Mouse (Mus musculus) kidney, postnatal 0 days (tissue): ENCODE results near the gene Eif6. TPM values are rescaled to one million over a fixed set of nuclear protein-coding genes. Genes with fewer than 3 reads are reported as not detected.

Source experiments
- ATAC-seq: fragments of 200-750 bp; cut with Nextera tagmentation; replicated peaks from 2 replicates; pipeline ENCODE4 v1.8.0; 2017; ENCODE audit warnings: low read depth, moderate number of reproducible peaks, moderate TSS enrichment, moderate library complexity; ENCODE audit not compliant: low FRiP score
- DNase-seq: peaks from one replicate; pipeline ENCODE4 v3.0.0-alpha.2; 2016; ENCODE audit warnings: low spot score
- H3K27ac ChIP-seq: fragments of 300-500 bp; sonication (generic); 2 replicates; pipeline ENCODE4 v1.5.1; 2014; ENCODE audit warnings: mild to moderate bottlenecking
- H3K27me3 ChIP-seq: fragments of 300-500 bp; sonication (generic); 2 replicates; pipeline ENCODE4 v1.6.1; 2014; ENCODE audit warnings: low read length, mixed read lengths; ENCODE audit not compliant: insufficient read depth
- H3K36me3 ChIP-seq: fragments of 300-500 bp; sonication (generic); 2 replicates; pipeline ENCODE4 v1.6.1; 2014; ENCODE audit warnings: low read length, mixed read lengths; ENCODE audit not compliant: insufficient read depth
- H3K4me1 ChIP-seq: fragments of 300-500 bp; sonication (generic); replicated peaks from 2 replicates; pipeline ENCODE4 v1.6.1; 2014; ENCODE audit warnings: antibody characterized with exemption, low read length, mixed read lengths; ENCODE audit not compliant: insufficient read depth
- H3K4me2 ChIP-seq: fragments of 300-500 bp; sonication (generic); 2 replicates; pipeline ENCODE4 v1.6.1; 2014; ENCODE audit warnings: mild to moderate bottlenecking, low read length, moderate library complexity, mixed read lengths
- H3K4me3 ChIP-seq: fragments of 300-500 bp; sonication (generic); replicated peaks from 2 replicates; pipeline ENCODE4 v1.5.1; 2014; ENCODE audit warnings: low read depth, low read length
- H3K9ac ChIP-seq: fragments of 300-500 bp; sonication (generic); 2 replicates; pipeline ENCODE4 v1.6.1; 2014; ENCODE audit warnings: low read depth, low read length
- H3K9me3 ChIP-seq: fragments of 300-500 bp; sonication (generic); replicated peaks from 2 replicates; pipeline ENCODE4 v1.6.1; 2016; ENCODE audit warnings: low read length, inconsistent platforms, mixed read lengths
- CTCF ChIP-seq: IDR thresholded peaks from 2 replicates; pipeline ENCODE4 v1.5.1; 2016; ENCODE audit warnings: antibody characterized with exemption, low read depth, mild to moderate bottlenecking, moderate library complexity
- WGBS: fragments of 180-500 bp; shearing (Covaris S2); extraction: QIAGEN DNeasy Blood & Tissue Kit; methylation state at CpG from one replicate; pipeline ENCODE4 v1.1.7; 2014; 5-methylcytosine and 5-hydroxymethylcytosine counted together
- polyA plus RNA-seq: library from polyadenylated mRNA; unstranded; fragments of >200 nt; fragmentation: Nextera tagmentation; extraction: Ambion mirVana; gene quantifications from 2 replicates; pipeline ENCODE4 v1.2.1, GENCODE M21; 2015

The Eif6 gene
- polyA plus RNA-seq, 1 experiment from 2014 or later, result 207 TPM

GRCm38 (mm10) chr2:155786905-155787304 is 39.8 kb downstream of the Eif6 start:
- Histone ChIP-seq H3K27ac (no peak overlapping the region), H3K4me2 (no peak overlapping the region), H3K36me3 (no peaks in the 10 kb centered on the region), H3K27me3 (no peaks in the 10 kb centered on the region), H3K9ac (no peak overlapping the region), H3K9me3 (no peaks in the 10 kb centered on the region), H3K4me1 (no peaks in the 10 kb centered on the region), H3K4me3 (no peak overlapping the region)
- 69% methylated on average over 5 of the region's 5 CpGs for WGBS
- no peak for DNase-seq
- no peak for ATAC-seq
- no peak for TF ChIP-seq CTCF

GRCm38 (mm10) chr2:155784534-155784933 is 42.2 kb downstream of the Eif6 start:
- TF ChIP-seq CTCF, result no peak
- Histone ChIP-seq H3K4me2 (no peak overlapping the region), H3K9me3 (no peaks in the 10 kb centered on the region), H3K9ac (no peak overlapping the region), H3K4me1 (no peaks in the 10 kb centered on the region), H3K27ac (no peak overlapping the region), H3K4me3 (no peak overlapping the region), H3K27me3 (no peaks in the 10 kb centered on the region), H3K36me3 (no peaks in the 10 kb centered on the region)
- DNase-seq (no peak), ATAC-seq (no peak)
- 80% methylated on average over 6 of the region's 6 CpGs for WGBS

DNA sequence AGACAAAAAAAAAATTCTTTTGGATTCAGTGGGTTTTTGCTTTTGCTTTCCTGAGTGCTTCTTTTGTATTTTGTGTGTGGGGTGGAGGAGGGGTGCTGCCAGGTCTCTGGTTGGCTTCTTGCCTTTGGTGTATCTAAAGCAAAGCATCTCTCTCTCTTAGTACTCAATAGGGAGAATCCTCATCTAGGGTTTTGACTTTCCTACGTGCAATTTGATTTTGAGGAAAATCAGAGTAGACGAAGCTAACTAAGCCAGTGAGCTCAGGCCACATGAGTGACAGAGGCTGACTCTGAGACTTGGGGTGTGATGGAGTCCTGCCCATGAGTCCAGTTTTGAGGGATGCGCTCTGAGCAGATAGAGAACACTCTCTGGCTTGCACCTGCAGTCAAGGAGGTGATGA is 47.2 kb downstream of the Eif6 start:
- Histone ChIP-seq H3K9ac (no peak overlapping the region), H3K4me3 (no peak overlapping the region), H3K27ac (no peak overlapping the region), H3K27me3 (peaks cover 5% of the 10 kb centered on the region), H3K4me1 (0 out of 2 replicates have a peak, but pooled peaks cover 4% of the 10 kb centered on the region), H3K9me3 (no peaks in the 10 kb centered on the region), H3K4me2 (no peak overlapping the region), H3K36me3 (no peaks in the 10 kb centered on the region)
- DNase-seq (no peak), ATAC-seq (no peak)
- no peak for TF ChIP-seq CTCF
- WGBS, result 82% methylated on average over 3 of the region's 3 CpGs

- H3K36me3 ChIP-seq, result no peaks in the 10 kb centered on the region
- H3K27ac ChIP-seq, result no peak overlapping the region
- no peak overlapping the region for H3K4me2 ChIP-seq
- ATAC-seq (no peak), DNase-seq (no peak)
- no peak overlapping the region for H3K4me3 ChIP-seq
- H3K9ac ChIP-seq, result no peak overlapping the region
- no peak for TF ChIP-seq CTCF
- H3K27me3 ChIP-seq, result peaks cover 9% of the 10 kb centered on the region
- 32% methylated on average over 7 of the region's 7 CpGs for WGBS
- 0 out of 2 replicates have a peak, but pooled peaks cover 4% of the 10 kb centered on the region for H3K4me1 ChIP-seq
- no peaks in the 10 kb centered on the region for H3K9me3 ChIP-seq
These were observed 47.7 kb downstream of the Eif6 start for GRCm38 (mm10) chr2:155779066-155779465.

DNA sequence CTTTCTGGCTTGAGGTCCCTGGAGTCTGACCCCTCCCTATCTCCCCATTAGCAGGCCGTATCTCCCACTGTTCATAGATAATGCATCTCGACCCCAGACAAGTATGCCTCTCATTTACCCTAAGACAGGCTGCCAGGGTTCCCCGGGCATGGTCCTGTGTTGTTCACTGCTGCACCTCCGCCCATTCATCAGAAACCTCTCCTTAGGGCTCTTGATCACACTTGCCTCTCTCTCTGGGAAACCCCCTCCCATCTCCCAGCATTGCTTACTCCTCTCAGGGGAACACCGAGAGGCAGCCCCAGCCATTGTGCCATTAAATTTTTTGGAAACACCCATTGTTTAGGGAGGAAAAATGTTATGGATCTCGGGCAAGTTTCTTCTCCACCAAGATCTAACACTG is 48.7 kb downstream of the Eif6 start:
- no peak overlapping the region for H3K4me3 ChIP-seq
- no peak overlapping the region for H3K27ac ChIP-seq
- H3K27me3 ChIP-seq, result peaks cover 15% of the 10 kb centered on the region
- TF ChIP-seq CTCF, result no peak
- H3K9me3 ChIP-seq, result no peaks in the 10 kb centered on the region
- 0 out of 2 replicates have a peak, but pooled peaks cover 4% of the 10 kb centered on the region for H3K4me1 ChIP-seq
- H3K36me3 ChIP-seq, result no peaks in the 10 kb centered on the region
- no peak overlapping the region for H3K9ac ChIP-seq
- ATAC-seq, result no peak
- H3K4me2 ChIP-seq, result no peak overlapping the region
- no peak for DNase-seq
- 77% methylated on average over 6 of the region's 6 CpGs for WGBS

GRCm38 (mm10) chr2:155777688-155777985 is 49.1 kb downstream of the Eif6 start:
- Histone ChIP-seq H3K36me3 (no peaks in the 10 kb centered on the region), H3K27me3 (peaks cover 15% of the 10 kb centered on the region), H3K4me1 (0 out of 2 replicates have a peak, but pooled peaks cover 4% of the 10 kb centered on the region), H3K9me3 (no peaks in the 10 kb centered on the region), H3K9ac (no peak overlapping the region), H3K27ac (no peak overlapping the region), H3K4me3 (no peak overlapping the region), H3K4me2 (no peak overlapping the region)
- DNase-seq (no peak), ATAC-seq (no peak)
- TF ChIP-seq CTCF, result no peak
- 73% methylated on average over 4 of the region's 4 CpGs for WGBS

- WGBS, result 63% methylated on average over 10 of the region's 10 CpGs
- Histone ChIP-seq H3K4me3 (no peak overlapping the region), H3K27me3 (peaks cover 15% of the 10 kb centered on the region), H3K9me3 (no peaks in the 10 kb centered on the region), H3K4me2 (no peak overlapping the region), H3K27ac (no peak overlapping the region), H3K36me3 (no peaks in the 10 kb centered on the region), H3K4me1 (0 out of 2 replicates have a peak, but pooled peaks cover 4% of the 10 kb centered on the region), H3K9ac (no peak overlapping the region)
- TF ChIP-seq CTCF, result no peak
- DNase-seq (no peak), ATAC-seq (no peak)
These were observed 49.7 kb downstream of the Eif6 start for GRCm38 (mm10) chr2:155776824-155777687.
